Mouse (Mus musculus) limb, embryonic 15.5 days (tissue): ENCODE results near the gene Otud7a. TPM values are rescaled to one million over a fixed set of nuclear protein-coding genes. Genes with fewer than 3 reads are reported as not detected.

Source experiments
- ATAC-seq: fragments of 200-750 bp; cut with Nextera tagmentation; 2 replicates; pipeline ENCODE4 v1.8.0; 2017; ENCODE audit warnings: low read depth, moderate TSS enrichment; ENCODE audit not compliant: insufficient number of reproducible peaks, low FRiP score, low TSS enrichment
- H3K27ac ChIP-seq: fragments of 300-500 bp; sonication (generic); 2 replicates; pipeline ENCODE4 v1.5.1; 2015; ENCODE audit warnings: moderate library complexity, mild to moderate bottlenecking, inconsistent platforms
- H3K27me3 ChIP-seq: fragments of 300-500 bp; sonication (generic); 2 replicates; pipeline ENCODE4 v1.6.1; 2015; ENCODE audit warnings: inconsistent platforms
- H3K36me3 ChIP-seq: fragments of 300-500 bp; sonication (generic); 2 replicates; pipeline ENCODE4 v1.6.1; 2015; ENCODE audit warnings: inconsistent platforms
- H3K4me1 ChIP-seq: fragments of 300-500 bp; sonication (generic); 2 replicates; pipeline ENCODE4 v1.6.1; 2015; ENCODE audit warnings: inconsistent platforms
- H3K4me2 ChIP-seq: fragments of 300-500 bp; sonication (generic); 2 replicates; pipeline ENCODE4 v1.6.1; 2015; ENCODE audit warnings: mild to moderate bottlenecking, inconsistent platforms
- H3K4me3 ChIP-seq: fragments of 300-500 bp; sonication (generic); 2 replicates; pipeline ENCODE4 v1.5.1; 2015; ENCODE audit warnings: mild to moderate bottlenecking, inconsistent platforms
- H3K9ac ChIP-seq: fragments of 300-500 bp; sonication (generic); 2 replicates; pipeline ENCODE4 v1.6.1; 2015; ENCODE audit warnings: inconsistent platforms
- H3K9me3 ChIP-seq: fragments of 300-500 bp; sonication (generic); 2 replicates; pipeline ENCODE4 v1.6.1; 2016; ENCODE audit warnings: inconsistent platforms
- WGBS: fragments of 180-500 bp; shearing (Covaris S2); methylation state at CpG from one replicate; pipeline ENCODE4 v1.1.7; 2015; 5-methylcytosine and 5-hydroxymethylcytosine counted together
- polyA plus RNA-seq: library from polyadenylated mRNA; unstranded; fragments of >200 nt; fragmentation: Nextera tagmentation; extraction: Ambion mirVana; gene quantifications from 2 replicates; pipeline ENCODE4 v1.2.1, GENCODE M21; 2015

The Otud7a gene
- 0.16 and 0.32 TPM in 2 replicates for polyA plus RNA-seq

DNA sequence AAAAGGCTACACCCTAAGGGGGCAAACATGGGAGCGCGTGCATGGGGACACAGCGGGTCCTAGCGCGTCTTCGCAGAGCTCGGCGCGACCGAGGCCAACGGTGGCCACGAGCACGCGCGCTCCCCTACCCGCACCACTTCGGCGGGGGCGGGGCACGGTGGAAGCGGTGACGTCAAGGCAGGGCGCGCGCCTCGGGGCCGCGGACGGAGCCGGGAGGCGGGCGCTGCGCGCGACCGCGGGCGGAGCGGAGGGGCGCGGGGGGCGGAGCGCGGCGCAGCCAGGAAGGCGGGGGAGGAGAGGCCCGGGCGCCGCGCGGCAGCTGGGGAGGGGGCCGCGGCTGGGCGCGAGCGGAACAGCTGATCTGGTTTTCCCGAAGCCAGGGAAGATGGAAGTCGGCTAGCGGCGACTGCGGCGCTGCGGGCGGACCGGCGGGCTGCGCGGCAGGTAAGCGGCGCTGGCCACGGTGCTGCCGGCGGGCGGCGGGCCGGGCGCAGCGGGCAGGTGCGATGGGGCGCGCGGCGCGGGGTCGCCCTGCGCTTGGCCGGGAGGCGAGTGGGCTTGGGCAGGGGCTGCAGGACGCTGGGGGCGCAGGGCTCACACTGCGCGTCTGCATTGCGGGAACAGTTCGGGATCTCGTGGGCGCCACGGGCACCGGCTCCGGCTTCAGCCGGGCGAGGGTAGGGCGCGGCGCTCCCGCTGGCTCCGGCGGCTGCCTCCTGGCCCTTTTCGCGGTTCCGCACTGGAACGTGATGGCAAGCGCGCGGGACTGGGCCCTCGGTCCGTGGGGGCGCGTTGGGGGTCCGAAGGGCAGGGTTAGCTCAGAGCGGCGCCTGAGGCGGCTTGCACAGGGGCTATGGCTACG, at the start of gene Otud7a:
Gene Otud7a, plus strand, starts transcription at position 268 of the 862 bp plus-strand sequence.
- under 1% methylated on average over 100 of the region's 123 CpGs for WGBS
- Histone ChIP-seq H3K9me3 (no peaks in the 10 kb centered on the region), H3K36me3 (no peaks in the 10 kb centered on the region), H3K4me2 (peak within 1 kb of the TSS; percentile 96), H3K9ac (0 out of 2 replicates have a peak within 1 kb of the TSS, but pooled peaks have one; percentile 7), H3K4me3 (peak within 1 kb of the TSS; percentile 55), H3K27ac (no peak within 1 kb of the TSS), H3K27me3 (peaks cover 33% of the 10 kb centered on the region), H3K4me1 (peaks cover 10% of the 10 kb centered on the region)
- ATAC-seq: peak; percentile 51; the same call in 1 of the 2 replicates

DNA sequence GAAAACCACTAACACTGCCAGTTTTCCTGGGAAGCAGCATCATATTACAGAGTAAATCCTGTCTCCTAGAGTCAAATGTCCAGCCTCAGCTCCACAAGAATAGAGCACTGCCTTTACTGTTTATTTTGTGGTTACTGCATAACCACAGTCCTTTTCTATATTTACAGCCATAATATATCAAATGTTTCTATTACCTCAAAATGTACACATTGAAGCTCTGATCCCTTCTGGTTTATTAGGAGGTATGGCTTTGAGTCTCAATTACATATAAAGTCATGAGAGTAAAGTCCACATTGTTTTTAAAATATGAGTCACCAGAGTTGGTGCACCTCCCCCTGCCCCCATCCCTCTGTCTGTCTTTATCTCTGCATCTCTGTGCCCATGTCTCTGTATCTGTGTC, 38.6 kb upstream of the Otud7a start:
- H3K9ac ChIP-seq: no peak overlapping the region
- no peak overlapping the region for H3K4me2 ChIP-seq
- no peaks in the 10 kb centered on the region for H3K4me1 ChIP-seq
- no peak overlapping the region for H3K27ac ChIP-seq
- no peaks in the 10 kb centered on the region for H3K9me3 ChIP-seq
- no peak overlapping the region for H3K4me3 ChIP-seq
- no peaks in the 10 kb centered on the region for H3K27me3 ChIP-seq
- no peaks in the 10 kb centered on the region for H3K36me3 ChIP-seq
- no peak for ATAC-seq

DNA sequence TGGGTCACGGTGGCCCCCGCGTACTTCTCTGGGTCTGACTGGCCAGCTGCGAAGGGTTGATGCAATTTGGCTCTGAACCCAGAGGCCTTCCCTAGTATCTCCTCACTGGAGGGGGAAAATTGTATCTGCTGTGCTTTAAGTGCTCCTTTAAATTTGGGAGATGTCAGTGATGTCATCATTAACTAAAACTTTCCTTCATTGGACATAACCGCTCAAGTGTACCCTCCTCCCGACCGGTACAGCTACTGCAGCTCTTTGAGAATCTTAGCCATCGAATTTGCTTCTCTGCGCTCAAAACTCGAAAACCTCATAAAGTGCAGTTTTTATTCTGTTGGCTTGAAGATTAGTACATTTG, 772 bp downstream of the Otud7a start:
- peaks cover 10% of the 10 kb centered on the region for H3K4me1 ChIP-seq
- peak overlapping the region; percentile 55 for H3K4me3 ChIP-seq
- H3K9me3 ChIP-seq: no peaks in the 10 kb centered on the region
- 22% methylated on average over 10 of the region's 10 CpGs for WGBS
- H3K4me2 ChIP-seq: peak overlapping the region; percentile 96
- peaks cover 33% of the 10 kb centered on the region for H3K27me3 ChIP-seq
- no peak for ATAC-seq
- no peak overlapping the region for H3K27ac ChIP-seq
- H3K36me3 ChIP-seq: no peaks in the 10 kb centered on the region
- H3K9ac ChIP-seq: no peak overlapping the region

DNA sequence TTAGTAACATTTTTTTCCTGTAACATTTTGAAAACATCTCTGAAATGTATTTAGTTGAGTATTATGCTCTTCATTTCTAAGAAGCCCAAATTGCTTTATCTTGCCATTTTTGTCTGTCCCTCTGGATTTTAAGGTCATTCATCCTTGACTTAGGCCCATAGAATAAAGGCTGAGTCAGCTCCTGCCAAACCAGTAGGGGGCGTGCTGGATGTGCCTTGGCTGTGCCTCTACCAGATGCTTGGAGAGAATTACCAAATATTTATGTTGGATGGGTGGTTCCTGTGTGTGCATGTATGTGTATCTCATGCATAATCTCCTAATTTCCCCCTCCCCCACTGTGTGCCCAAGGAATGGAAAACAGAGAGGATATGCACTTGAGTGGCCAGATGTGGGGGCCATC, 2.4 kb downstream of the Otud7a start:
- peaks cover 33% of the 10 kb centered on the region for H3K27me3 ChIP-seq
- H3K27ac ChIP-seq: no peak overlapping the region
- no peaks in the 10 kb centered on the region for H3K9me3 ChIP-seq
- no peaks in the 10 kb centered on the region for H3K36me3 ChIP-seq
- H3K9ac ChIP-seq: no peak overlapping the region
- H3K4me3 ChIP-seq: no peak overlapping the region
- WGBS: 32% methylated on average over 1 of the region's 1 CpGs
- peaks cover 10% of the 10 kb centered on the region for H3K4me1 ChIP-seq
- H3K4me2 ChIP-seq: no peak overlapping the region
- no peak for ATAC-seq

DNA sequence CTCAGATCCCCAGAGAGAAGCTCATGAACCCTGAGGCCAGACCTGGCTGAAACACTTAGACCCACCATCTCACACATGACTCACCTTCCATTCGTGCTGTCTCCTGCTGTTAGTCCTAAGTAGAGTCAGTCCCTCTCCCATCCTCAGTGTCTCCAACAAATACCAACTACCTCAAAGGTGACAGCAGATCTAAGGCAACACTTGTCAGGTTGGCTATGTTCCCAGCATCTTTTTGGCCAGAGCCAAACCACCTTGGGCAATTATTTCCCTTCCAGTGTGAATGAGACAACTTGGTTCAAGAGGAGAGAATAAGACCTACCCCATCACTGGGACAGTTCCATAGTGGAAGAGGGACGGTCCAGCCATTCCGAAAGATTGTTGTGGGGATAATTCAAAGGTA, 10.7 kb downstream of the Otud7a start:
- Histone ChIP-seq H3K9ac (no peak overlapping the region), H3K9me3 (no peaks in the 10 kb centered on the region), H3K4me2 (no peak overlapping the region), H3K4me3 (no peak overlapping the region), H3K36me3 (no peaks in the 10 kb centered on the region), H3K4me1 (no peaks in the 10 kb centered on the region), H3K27ac (no peak overlapping the region), H3K27me3 (no peaks in the 10 kb centered on the region)
- 73% methylated on average over 3 of the region's 3 CpGs for WGBS
- ATAC-seq: no peak

DNA sequence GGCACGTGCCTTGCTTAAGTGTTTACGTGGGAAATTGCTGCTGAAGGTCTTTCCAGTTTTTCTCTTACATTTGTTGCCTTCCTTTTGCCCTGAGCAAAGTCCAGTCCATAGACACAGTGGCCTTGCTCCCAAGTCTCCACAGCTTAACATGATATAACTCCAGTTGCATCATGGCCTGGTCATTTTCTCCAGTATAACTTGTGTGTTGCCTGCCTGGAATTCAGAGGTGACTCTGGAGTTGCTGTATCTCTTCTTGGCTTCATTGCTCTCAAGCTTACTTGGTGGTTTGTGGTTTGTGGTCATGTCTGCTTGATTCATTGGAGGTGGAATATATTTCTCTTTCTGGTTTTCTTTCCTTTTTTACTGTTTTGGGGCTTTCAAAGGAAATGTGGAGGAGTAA, 17.7 kb downstream of the Otud7a start:
- no peak overlapping the region for H3K9ac ChIP-seq
- no peaks in the 10 kb centered on the region for H3K27me3 ChIP-seq
- no peaks in the 10 kb centered on the region for H3K36me3 ChIP-seq
- 66% methylated on average over 2 of the region's 2 CpGs for WGBS
- no peak for ATAC-seq
- no peak overlapping the region for H3K4me3 ChIP-seq
- H3K9me3 ChIP-seq: no peaks in the 10 kb centered on the region
- H3K4me1 ChIP-seq: no peaks in the 10 kb centered on the region
- no peak overlapping the region for H3K4me2 ChIP-seq
- H3K27ac ChIP-seq: no peak overlapping the region

- H3K27me3 ChIP-seq: no peaks in the 10 kb centered on the region
- no peaks in the 10 kb centered on the region for H3K9me3 ChIP-seq
- no peaks in the 10 kb centered on the region for H3K36me3 ChIP-seq
- H3K4me2 ChIP-seq: no peak overlapping the region
- 86% methylated on average over 2 of the region's 2 CpGs for WGBS
- no peak overlapping the region for H3K4me3 ChIP-seq
- H3K4me1 ChIP-seq: no peaks in the 10 kb centered on the region
- no peak overlapping the region for H3K27ac ChIP-seq
- ATAC-seq: no peak
- H3K9ac ChIP-seq: no peak overlapping the region
These were observed 18.1 kb downstream of the Otud7a start for GRCm38 (mm10) chr7:63462684-63463083.

- no peaks in the 10 kb centered on the region for H3K36me3 ChIP-seq
- no peak overlapping the region for H3K4me2 ChIP-seq
- 88% methylated on average over 6 of the region's 6 CpGs for WGBS
- no peaks in the 10 kb centered on the region for H3K27me3 ChIP-seq
- H3K4me1 ChIP-seq: no peaks in the 10 kb centered on the region
- no peak overlapping the region for H3K4me3 ChIP-seq
- no peaks in the 10 kb centered on the region for H3K9me3 ChIP-seq
- no peak for ATAC-seq
- H3K27ac ChIP-seq: no peak overlapping the region
- H3K9ac ChIP-seq: no peak overlapping the region
These were observed 22.2 kb downstream of the Otud7a start for GRCm38 (mm10) chr7:63466729-63467128.

DNA sequence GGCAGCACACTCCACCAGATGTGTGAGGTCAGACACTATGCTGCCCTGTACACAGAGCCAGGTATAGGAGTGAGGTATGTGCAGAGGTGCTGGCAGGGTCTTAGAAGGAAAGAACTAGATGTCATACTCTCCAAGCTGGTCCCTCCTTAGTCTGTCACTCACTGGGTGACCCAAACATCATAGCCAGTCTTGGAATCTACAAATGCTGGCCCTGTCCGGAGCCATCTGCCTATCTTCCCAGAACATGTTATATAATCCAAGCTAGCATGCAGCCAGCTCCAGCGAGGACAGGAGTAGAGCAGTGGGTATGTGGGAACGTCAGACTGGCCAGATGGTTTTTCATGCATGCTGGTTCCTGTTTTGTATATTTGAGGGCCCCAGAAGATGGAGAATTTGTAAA, 23.7 kb downstream of the Otud7a start:
- Histone ChIP-seq H3K4me3 (no peak overlapping the region), H3K4me1 (no peaks in the 10 kb centered on the region), H3K27me3 (no peaks in the 10 kb centered on the region), H3K27ac (no peak overlapping the region), H3K9me3 (no peaks in the 10 kb centered on the region), H3K4me2 (no peak overlapping the region), H3K36me3 (no peaks in the 10 kb centered on the region), H3K9ac (no peak overlapping the region)
- 84% methylated on average over 3 of the region's 3 CpGs for WGBS
- ATAC-seq: no peak

DNA sequence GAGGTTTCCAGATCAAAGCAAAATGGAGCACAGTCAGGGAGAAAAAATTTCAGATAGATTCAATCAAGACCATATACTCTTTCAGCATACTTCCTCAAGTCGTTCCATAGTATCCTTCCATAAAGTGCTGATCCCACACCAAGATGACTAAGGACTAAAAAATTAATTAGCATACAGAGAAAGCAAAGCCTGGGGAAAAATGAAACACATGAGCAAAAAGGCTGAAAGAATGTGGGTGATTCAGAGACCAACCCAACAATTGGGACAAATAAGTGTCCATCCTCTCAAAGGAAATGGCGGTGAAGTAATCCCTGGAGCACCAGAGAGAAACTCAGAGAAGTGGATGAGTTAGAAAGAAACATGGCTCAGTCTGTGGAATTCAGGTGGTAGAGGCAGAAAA, 38.5 kb downstream of the Otud7a start:
- Histone ChIP-seq H3K27ac (no peak overlapping the region), H3K4me2 (no peak overlapping the region), H3K27me3 (no peaks in the 10 kb centered on the region), H3K9me3 (no peaks in the 10 kb centered on the region), H3K4me3 (no peak overlapping the region), H3K36me3 (no peaks in the 10 kb centered on the region), H3K4me1 (no peaks in the 10 kb centered on the region), H3K9ac (no peak overlapping the region)
- 82% methylated on average over 2 of the region's 2 CpGs for WGBS
- no peak for ATAC-seq

GRCm38 (mm10) chr7:63497051-63497547, 52.5 kb downstream of the Otud7a start:
- no peak overlapping the region for H3K9ac ChIP-seq
- WGBS: 82% methylated on average over 9 of the region's 9 CpGs
- no peak for ATAC-seq
- H3K9me3 ChIP-seq: no peaks in the 10 kb centered on the region
- no peaks in the 10 kb centered on the region for H3K4me1 ChIP-seq
- H3K27me3 ChIP-seq: no peaks in the 10 kb centered on the region
- no peak overlapping the region for H3K4me2 ChIP-seq
- H3K27ac ChIP-seq: no peak overlapping the region
- no peaks in the 10 kb centered on the region for H3K36me3 ChIP-seq
- H3K4me3 ChIP-seq: no peak overlapping the region

GRCm38 (mm10) chr7:63504202-63504601, 59.7 kb downstream of the Otud7a start:
- no peaks in the 10 kb centered on the region for H3K4me1 ChIP-seq
- H3K36me3 ChIP-seq: no peaks in the 10 kb centered on the region
- no peaks in the 10 kb centered on the region for H3K9me3 ChIP-seq
- no peak overlapping the region for H3K9ac ChIP-seq
- 32% methylated on average over 2 of the region's 2 CpGs for WGBS
- no peak for ATAC-seq
- H3K27ac ChIP-seq: no peak overlapping the region
- H3K4me3 ChIP-seq: no peak overlapping the region
- no peak overlapping the region for H3K4me2 ChIP-seq
- no peaks in the 10 kb centered on the region for H3K27me3 ChIP-seq
